ENCODE assay signal across 8 mouse cellular contexts in genomic region chr10:87447754-87448095, GRCm38 (mm10). TPM values are rescaled to one million over a fixed set of nuclear protein-coding genes. Genes with fewer than 3 reads are reported as not detected.
A peak's percentile ranks its signal among the peaks of the same experiment; 100 is the strongest.
DNase-seq lines count a peak whose midpoint lies in the region; ATAC-seq and TF ChIP-seq lines count a peak whose summit lies in the region.

No protein-coding gene starts in this region.

- no peak overlapping the region for H3K9ac ChIP-seq in kidney, embryonic 16.5 days (replicated peaks; ENCODE audit: low read length)
- H3K9ac ChIP-seq in forebrain, embryonic 15.5 days (replicated peaks): 0 out of 2 replicates have a peak overlapping the region, but pooled peaks have one; percentile 13
- peak overlapping the region; percentile 38 for H3K9ac ChIP-seq in neural tube, embryonic 13.5 days

- H3K4me3 ChIP-seq in kidney, embryonic 16.5 days (ENCODE audit: low read length): no peak overlapping the region
- H3K4me3 ChIP-seq in kidney, adult 2 months (ENCODE audit: insufficient read depth, low read depth, low read length): no peak overlapping the region
- H3K4me3 ChIP-seq in forebrain, embryonic 15.5 days: peak overlapping the region; percentile 23
- H3K4me3 ChIP-seq in neural tube, embryonic 13.5 days: 0 out of 2 replicates have a peak overlapping the region, but pooled peaks have one; percentile 6

- WGBS in kidney, embryonic 16.5 days: 1% methylated on average over 9 of the region's 9 CpGs
- 5% methylated on average over 9 of the region's 9 CpGs for WGBS in kidney, adult 2 months
- under 1% methylated on average over 9 of the region's 9 CpGs for WGBS in forebrain, embryonic 15.5 days
- 0% methylated on average over 9 of the region's 9 CpGs for WGBS in neural tube, embryonic 13.5 days

- ATAC-seq in kidney, embryonic 16.5 days (ENCODE audit: low FRiP score, low TSS enrichment): peak; percentile 46; the same call in 1 of the 2 replicates
- ATAC-seq in forebrain, embryonic 15.5 days (replicated peaks): peak; percentile 96
- ATAC-seq in neural tube, embryonic 13.5 days (ENCODE audit: low read depth): peak; percentile 96
- ATAC-seq in megakaryocyte-erythroid progenitor cell, adult 5-6 weeks (replicated peaks; ENCODE audit: low FRiP score, low TSS enrichment, poor library complexity, severe bottlenecking): no peak

- H3K36me3 ChIP-seq in kidney, embryonic 16.5 days (ENCODE audit: insufficient read depth, low read length): no peaks in the 10 kb centered on the region
- H3K36me3 ChIP-seq in kidney, adult 2 months (ENCODE audit: control insufficient read depth, insufficient read depth, low read length): no peaks in the 10 kb centered on the region
- H3K36me3 ChIP-seq in forebrain, embryonic 15.5 days: no peaks in the 10 kb centered on the region
- no peaks in the 10 kb centered on the region for H3K36me3 ChIP-seq in neural tube, embryonic 13.5 days

- no peak for DNase-seq in kidney, adult 2 months
- DNase-seq in left cerebral cortex, adult 11 months (ENCODE audit: low spot score): peak; percentile 33
- DNase-seq in adrenal gland, postnatal 4 days (ENCODE audit: low spot score in 2 of 2): no peak
- DNase-seq in gastrocnemius, postnatal 10 days: no peak

- no peaks in the 10 kb centered on the region for H3K4me1 ChIP-seq in kidney, embryonic 16.5 days (ENCODE audit: insufficient read depth, low read length)
- H3K4me1 ChIP-seq in kidney, adult 2 months (ENCODE audit: control insufficient read depth, insufficient read depth, low read length): no peaks in the 10 kb centered on the region
- peaks cover 41% of the 10 kb centered on the region for H3K4me1 ChIP-seq in forebrain, embryonic 15.5 days
- peaks cover 27% of the 10 kb centered on the region for H3K4me1 ChIP-seq in neural tube, embryonic 13.5 days (replicated peaks)

- TF ChIP-seq CTCF in kidney, adult 2 months (conservative IDR thresholded peaks at IDR 0.05; ENCODE audit: insufficient read depth, insufficient read length, low read depth, low read length): no peak

- H3K27ac ChIP-seq in kidney, embryonic 16.5 days (ENCODE audit: low read length): no peak overlapping the region
- H3K27ac ChIP-seq in kidney, adult 2 months (ENCODE audit: insufficient read depth, low read depth, low read length): no peak overlapping the region
- peak overlapping the region; percentile 87 for H3K27ac ChIP-seq in forebrain, embryonic 15.5 days (replicated peaks)
- H3K27ac ChIP-seq in neural tube, embryonic 13.5 days (replicated peaks): peak overlapping the region; percentile 61; the same call in 1 of the 2 replicates

- no peak for TF ChIP-seq POLR2A in kidney, adult 2 months (IDR thresholded peaks at IDR 0.05; ENCODE audit: low read depth, low read length)

- H3K27me3 ChIP-seq in kidney, embryonic 16.5 days (ENCODE audit: insufficient read depth, low read length): no peaks in the 10 kb centered on the region
- H3K27me3 ChIP-seq in kidney, adult 2 months (replicated peaks; ENCODE audit: control insufficient read depth, insufficient read depth, low read length): no peaks in the 10 kb centered on the region; the same call in 1 of the 2 replicates
- H3K27me3 ChIP-seq in forebrain, embryonic 15.5 days: no peaks in the 10 kb centered on the region
- no peaks in the 10 kb centered on the region for H3K27me3 ChIP-seq in neural tube, embryonic 13.5 days

- H3K9me3 ChIP-seq in kidney, embryonic 16.5 days (ENCODE audit: low read length): no peaks in the 10 kb centered on the region
- H3K9me3 ChIP-seq in forebrain, embryonic 15.5 days: no peaks in the 10 kb centered on the region
- no peaks in the 10 kb centered on the region for H3K9me3 ChIP-seq in neural tube, embryonic 13.5 days

- peak overlapping the region; percentile 24 for H3K4me2 ChIP-seq in kidney, embryonic 16.5 days (replicated peaks; ENCODE audit: low read depth, low read length)
- peak overlapping the region; percentile 41 for H3K4me2 ChIP-seq in forebrain, embryonic 15.5 days (replicated peaks)
- peak overlapping the region; percentile 41 for H3K4me2 ChIP-seq in neural tube, embryonic 13.5 days

RNA-seq across cellular contexts. Expression of gene Ascl1, which starts 45.7 kb away (rescaled TPM):
- polyA plus RNA-seq in kidney, embryonic 16.5 days (2015; fragmentation: Nextera tagmentation; extraction: Ambion mirVana): 0.92 and 1.4 TPM in 2 replicates
- polyA plus RNA-seq in kidney, adult 2 months (2012; rRNA removed): 0.14 and 0.15 TPM in 2 replicates
- 24.2 and 25.8 TPM in 2 replicates for polyA plus RNA-seq in forebrain, embryonic 15.5 days (2015; fragmentation: Nextera tagmentation; extraction: Ambion mirVana)
- polyA plus RNA-seq in neural tube, embryonic 13.5 days (2015; fragmentation: Nextera tagmentation; extraction: Ambion mirVana): 12.9 and 21.2 TPM in 2 replicates
- not detected in 2 replicates for total RNA-seq in megakaryocyte-erythroid progenitor cell, adult 5-6 weeks (2014; fragmentation: Nextera tagmentation)
- not detected in 2 replicates for total RNA-seq in megakaryocyte-erythroid progenitor cell, adult 5-6 weeks (2017)
- total RNA-seq in adrenal gland, postnatal 4 days (2021): 1 to 10 TPM; 4.2 to 4.4 TPM
- total RNA-seq in gastrocnemius, postnatal 10 days (2021): not detected

Comparison
In these comparisons a context has a peak if more than half of its experiments do, and no peak if none do; other contexts are left out.
1. H3K27ac ChIP-seq: peak in forebrain, embryonic 15.5 days (single experiment) and neural tube, embryonic 13.5 days (single experiment); none in kidney, embryonic 16.5 days (single experiment) and kidney, adult 2 months (single experiment).
2. H3K4me3 ChIP-seq: peak in forebrain, embryonic 15.5 days (single experiment) and neural tube, embryonic 13.5 days (single experiment); none in kidney, embryonic 16.5 days (single experiment) and kidney, adult 2 months (single experiment).
3. Peak in every context shown above with its lines, with median percentiles within 50 percentile points of each other: H3K4me2 ChIP-seq.